Mouse (Mus musculus) urinary bladder, postnatal 14 days (tissue): ENCODE measurements around the gene Adcy6.

Source experiments
- DNase-seq: peaks from one replicate; pipeline ENCODE4 v3.0.0; 2021; ENCODE audit warnings: low spot score

The Adcy6 gene

DNA sequence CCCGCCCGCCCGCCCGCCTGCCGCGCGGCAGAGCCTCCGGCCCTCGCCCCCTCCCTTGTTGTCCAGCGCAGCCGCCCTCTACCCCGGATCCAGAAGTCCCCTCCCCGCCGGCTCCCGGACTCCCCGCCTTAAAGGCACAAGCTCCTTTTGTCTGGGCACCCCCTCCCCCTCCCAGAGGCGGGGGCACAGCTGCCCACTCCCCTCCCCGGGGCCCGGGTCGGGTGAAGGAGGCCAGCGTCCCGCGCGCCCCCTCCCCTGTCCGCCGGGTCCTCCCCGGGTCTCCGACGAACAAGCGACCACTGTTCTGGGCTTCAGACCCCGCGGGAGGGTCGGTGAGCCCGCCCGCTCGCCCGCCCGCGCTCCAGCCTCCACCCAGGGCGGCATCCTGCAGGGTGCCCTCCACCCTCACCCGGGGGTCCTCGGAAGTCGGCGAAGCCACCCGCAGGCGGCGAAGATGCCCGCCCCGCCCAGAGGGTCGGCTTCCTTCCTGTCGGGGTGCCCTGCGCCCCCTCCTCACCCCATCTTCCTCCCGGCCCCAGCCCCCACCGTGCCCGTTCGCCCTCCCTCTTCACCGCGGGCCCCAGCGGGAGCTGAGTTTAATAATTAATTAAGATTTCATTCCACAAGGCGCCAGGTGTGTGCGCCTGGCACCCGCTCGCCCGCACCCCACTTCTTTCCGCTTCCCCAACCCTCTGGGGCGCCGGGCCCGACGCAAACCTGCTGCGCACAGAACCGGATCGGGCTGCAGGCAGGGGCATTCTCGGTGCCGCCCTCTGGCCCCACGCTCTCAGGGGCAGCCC, at the start of gene Adcy6:
TSS of gene Adcy6 (minus strand) at position 746 of the 800 bp plus-strand sequence.
- peak; percentile 81 for DNase-seq

DNA sequence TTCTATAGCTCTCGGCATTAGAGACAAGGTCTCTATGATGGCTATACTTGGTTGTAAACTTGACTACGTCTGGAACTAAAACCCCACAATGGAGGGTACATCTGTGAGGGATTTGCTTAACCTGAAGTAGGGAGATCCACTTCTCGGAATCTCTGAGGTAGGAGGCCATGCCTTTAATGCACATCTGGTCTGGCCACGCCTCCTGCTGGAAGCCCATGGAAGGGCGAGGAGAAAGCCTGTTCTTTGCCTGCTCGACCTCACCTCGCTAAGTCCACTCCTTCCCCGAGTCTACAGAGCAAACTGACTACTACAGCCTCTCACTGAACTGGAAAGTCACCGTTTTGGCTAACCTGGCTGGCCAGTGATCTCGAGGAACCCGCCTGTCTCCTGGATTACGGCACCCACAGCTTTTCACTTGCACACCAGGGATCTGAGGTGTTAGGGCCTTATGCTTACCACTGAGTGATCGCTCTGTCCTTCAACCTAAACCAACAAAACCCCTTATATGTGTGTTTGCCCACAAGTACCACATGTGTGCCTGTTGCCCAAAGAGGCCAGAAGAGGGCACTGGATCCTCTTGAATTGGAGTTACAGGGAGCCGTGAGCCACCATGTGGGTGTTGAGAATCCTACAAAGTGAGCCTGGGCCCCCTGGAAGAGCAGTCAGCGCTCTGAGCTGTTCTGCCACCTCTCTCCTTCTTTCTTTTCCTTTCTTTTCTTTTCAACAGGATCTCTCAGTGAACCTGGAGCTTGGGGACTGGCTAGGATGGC, 47.3 kb upstream of the Adcy6 start:
- no peak for DNase-seq

DNA sequence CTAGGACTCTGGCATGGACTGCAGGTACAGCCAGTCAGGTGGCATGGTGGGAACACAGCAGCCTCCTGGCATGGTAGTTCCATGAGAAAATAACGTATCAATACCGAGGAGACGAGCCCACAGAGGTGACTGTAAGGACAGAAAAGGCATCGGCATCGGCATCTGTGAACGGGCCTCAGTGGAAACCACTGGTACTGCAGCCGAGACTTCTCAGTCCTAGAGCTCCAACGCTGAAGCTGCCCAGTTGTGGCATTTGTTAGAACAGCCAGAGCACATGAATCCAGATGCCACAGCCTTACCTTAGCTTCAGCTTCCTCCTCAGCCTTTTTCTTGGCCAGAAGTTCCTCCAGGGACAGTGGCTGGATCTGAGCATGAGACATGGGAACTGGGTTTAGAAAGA, 42.3 kb upstream of the Adcy6 start:
- no peak for DNase-seq

DNA sequence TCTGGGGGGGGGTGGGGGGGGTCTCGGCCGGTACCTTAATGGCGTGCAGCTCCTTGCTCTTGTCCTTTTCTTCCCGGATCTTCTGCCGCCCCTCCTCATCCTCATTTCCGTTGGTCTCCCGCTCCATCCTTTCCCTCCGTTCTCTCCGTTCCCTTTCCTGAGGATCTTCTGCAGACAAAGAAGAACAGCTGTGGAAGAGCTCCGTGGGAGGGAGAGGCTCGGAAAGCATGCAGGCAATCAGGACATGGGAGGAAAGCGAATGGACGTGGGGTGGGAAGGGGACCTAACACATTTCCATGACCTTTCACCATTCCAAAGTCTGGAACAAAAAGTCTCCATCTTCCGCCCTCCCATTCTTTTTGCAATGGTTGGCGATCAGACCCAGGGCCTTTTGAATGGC, 41.6 kb upstream of the Adcy6 start:
- DNase-seq = no peak

DNA sequence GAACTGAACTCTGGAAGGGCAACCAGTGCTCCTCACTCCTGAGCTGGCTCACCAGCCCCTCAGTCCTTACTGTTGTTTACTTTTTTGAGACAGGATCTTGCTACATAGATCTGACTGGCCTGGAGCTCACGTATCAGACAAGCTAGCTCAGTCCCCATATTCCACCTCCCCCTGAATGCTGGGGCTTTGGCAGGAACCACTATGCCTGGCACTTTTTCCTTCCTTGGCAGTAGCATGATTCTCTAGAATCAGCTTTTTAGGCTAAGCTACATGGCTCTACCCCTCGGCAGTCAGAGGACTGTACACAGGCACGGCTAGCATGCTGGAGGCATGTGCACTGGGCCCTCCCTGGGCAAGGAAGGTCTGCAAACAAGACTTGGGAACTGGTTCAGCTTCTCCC, 38.2 kb upstream of the Adcy6 start:
- DNase-seq = no peak

DNA sequence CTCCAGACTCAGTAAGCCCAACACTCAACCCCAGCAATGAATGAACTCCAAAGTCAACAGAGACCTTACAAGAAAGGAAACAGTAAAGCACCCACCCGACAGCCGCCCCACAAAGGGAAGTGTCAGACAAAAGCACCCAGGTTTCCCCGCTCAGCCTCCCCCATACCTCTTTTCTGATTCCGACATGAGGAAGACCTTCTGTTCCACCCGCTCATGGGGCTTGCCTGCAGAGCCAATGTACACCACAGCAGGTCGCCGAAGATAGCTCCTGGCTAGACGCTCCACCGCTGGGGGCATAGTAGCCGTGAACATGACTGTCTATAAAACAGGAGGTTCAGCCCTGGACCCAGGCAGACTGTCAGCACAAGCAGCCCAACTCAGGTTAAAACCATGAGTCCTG, 37.4 kb upstream of the Adcy6 start:
- DNase-seq = no peak

DNA sequence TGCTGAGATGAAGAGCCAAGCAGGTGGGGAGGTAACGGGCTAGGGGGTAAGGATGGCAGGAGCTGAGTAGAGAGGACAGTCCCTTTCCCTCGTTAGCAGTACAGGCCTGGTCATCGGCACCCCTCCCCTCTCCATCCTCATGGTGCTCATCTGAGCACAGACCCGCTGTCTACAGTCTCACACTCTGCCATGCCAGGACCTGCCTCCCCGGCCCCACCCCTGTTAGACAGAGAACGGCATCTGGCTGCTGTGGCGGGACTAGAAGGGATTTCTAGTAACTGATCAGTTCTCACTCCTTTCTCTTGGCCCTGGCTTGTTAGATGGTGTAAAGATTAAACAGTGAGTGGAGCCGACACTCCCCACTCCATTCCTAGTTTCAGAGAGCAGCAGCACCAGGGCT, 36.9 kb upstream of the Adcy6 start:
- no peak for DNase-seq

DNA sequence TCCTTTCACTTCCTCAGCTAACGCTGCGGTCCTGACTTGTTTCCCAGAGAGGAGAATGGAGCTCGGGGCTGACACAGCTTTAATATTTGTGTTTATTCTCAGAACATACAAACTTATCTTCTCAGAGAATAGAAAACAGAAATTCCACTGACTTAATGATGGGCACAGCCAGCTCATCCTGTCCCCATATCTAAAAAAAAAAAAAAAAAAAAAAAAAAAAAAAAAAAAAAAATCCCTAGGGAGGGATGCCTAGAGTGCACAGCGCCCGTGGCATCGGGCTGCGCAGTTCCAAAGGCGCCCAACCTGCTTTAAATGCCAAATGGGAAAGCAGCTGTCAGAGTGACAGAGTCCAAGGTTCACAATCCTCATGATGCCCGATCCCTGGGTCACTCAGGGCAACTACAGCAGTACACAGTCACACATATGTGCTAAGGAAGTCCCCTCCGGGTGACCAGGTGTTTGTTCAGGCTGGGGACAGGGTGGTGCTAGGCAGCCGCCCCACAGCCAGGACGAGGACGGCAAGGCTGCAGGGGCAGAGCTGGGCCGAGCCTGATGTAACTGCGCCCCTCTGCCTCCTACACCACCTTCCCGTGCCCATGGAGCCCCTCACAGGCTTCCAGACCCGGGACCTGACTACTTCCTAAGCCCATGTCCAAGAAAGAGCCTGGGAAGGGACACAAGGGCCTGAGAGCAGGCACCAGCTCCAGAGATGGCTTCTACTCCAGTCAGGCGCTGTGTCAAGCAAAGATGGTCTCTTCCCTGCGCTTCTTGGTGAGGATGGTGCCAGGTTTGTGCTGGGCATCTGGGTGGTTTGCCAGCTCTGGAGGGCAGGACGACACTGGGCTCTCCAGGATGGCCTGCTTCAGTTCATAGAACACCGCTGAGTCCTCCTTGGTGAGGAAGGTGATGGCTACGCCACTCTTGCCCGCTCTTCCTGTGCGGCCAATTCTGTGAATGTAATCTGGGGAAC, 35.5 kb upstream of the Adcy6 start:
- DNase-seq = no peak

DNA sequence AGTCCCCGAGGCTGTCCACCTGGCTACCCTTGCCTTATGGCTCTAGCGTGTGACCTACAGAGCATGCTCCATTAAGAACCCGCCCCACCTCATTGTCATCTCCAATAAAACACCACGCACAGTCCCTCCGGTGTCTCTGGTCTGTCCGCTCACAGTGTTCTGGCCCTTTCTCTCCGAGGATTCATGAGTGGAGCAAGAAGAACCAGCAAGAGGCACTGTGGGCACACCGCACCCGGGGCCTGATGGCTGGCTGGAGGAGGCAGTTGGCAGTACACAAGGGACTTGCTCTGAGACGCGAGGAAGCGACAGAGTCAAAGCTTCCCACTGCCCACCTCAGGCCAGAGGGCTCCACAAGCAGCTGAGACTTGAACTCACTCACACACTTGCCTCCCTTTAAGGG, 34.5 kb upstream of the Adcy6 start:
- no peak for DNase-seq

DNA sequence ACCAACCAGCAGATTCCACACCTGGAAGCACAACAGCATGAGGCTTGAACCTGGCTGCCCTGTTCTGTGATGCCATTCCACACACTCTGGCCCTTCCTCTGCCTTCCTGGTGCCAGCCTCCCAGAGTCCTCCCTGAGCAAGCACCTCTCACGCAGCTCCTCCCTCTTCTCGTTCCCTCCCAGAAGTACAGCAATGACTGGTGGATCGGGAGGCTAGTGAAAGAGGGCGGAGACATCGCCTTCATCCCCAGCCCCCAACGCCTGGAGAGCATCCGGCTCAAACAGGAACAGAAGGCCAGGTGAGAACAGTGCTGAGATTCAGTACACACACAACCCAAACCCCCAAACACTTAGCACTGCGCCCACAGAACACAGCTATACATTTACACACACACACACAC, 30.3 kb upstream of the Adcy6 start:
- DNase-seq = no peak

DNA sequence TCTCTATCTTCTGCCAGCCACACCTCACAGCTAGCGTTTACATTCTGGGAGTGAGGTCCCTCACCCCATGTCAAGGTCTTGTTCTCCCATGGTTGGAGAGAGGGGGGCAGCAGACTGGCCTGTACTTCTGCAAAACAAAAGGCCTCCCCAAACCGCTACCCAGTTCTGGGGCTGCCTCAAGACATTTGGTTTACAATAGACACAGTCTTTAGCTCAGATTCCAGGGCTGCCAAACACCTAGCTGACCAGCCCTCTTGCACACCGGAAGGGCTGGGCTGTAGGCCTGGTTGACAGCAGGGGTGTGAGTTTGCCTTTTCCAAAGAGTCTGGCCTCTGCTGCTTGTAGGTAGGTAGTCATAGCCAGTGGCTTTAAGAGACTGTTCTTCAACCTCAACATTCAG, 27.3 kb upstream of the Adcy6 start:
- no peak for DNase-seq

DNA sequence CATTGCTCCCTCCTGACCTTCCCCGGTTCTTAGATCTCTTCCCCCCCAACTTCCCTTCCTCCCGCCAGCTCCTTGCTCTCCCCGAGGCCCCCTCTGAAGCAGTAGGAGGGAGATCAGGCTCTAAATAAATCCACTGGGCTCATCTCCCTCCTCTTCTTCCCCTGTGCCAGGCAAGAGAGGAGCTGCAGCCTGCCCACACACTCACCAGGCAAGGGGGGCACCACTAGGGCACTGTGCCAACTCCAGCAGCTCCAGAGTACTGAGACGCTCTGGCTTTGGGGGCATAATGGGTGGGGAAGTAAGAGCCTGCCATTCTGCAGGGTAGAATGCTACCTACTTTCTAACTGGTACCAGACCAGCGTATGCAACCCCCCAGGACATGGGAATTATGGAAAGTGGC, 26.6 kb upstream of the Adcy6 start:
- DNase-seq = no peak

DNA sequence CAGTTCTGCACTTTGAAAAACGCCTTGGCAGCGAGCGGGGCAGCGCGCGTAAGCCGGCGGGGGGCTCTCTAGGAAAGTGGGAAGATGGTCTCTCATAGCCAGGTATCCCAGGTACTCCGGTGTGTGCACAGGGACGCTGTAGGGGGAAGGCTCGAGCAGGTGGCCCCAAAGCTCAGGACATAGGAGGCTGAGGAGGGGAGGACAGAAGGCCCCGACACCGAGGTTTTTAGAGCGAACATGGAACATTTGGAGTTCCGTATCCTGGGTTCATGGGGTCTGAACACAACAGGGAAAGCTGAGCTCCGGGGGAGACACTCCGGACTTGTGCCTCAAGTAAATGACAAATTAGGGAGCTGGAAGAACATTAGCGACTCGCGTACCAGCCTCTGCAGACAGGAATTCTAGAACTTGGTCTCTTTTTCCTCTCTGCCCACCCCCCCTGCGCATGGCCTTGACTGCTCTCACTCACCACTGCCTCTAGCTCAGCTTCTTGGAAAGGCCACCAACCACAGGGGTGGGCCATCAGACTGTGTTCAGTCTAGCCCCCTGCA, 25.5 kb upstream of the Adcy6 start:
- DNase-seq = no peak

DNA sequence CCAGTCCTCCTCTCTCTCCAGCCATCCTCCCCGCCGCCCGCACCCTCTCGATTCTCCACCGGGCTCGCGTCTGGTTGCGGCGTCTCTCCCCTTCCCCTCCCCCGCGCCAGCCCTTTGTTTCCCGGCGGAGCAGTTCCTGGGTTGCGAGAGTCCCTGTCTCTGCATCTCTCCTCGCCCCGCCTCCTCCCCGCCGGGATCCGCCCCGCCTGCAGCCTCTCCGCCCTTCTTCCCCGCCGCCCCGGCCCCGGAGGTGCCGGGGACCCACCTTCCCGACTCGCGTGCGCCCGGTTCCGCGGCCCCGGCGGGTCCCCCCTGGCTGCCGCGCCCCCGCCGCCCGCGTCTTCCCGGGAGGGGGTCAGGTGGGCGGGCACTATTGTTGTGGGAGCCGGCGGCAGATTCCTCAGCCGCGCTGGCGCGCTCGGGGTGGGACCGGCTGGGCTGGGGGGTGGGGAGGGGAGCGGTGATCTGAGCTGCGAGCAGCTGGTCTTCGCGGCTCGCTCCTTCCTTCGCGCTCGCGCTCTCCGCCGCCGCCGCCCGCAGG, 24.7 kb upstream of the Adcy6 start:
- peak; percentile 87 for DNase-seq

DNA sequence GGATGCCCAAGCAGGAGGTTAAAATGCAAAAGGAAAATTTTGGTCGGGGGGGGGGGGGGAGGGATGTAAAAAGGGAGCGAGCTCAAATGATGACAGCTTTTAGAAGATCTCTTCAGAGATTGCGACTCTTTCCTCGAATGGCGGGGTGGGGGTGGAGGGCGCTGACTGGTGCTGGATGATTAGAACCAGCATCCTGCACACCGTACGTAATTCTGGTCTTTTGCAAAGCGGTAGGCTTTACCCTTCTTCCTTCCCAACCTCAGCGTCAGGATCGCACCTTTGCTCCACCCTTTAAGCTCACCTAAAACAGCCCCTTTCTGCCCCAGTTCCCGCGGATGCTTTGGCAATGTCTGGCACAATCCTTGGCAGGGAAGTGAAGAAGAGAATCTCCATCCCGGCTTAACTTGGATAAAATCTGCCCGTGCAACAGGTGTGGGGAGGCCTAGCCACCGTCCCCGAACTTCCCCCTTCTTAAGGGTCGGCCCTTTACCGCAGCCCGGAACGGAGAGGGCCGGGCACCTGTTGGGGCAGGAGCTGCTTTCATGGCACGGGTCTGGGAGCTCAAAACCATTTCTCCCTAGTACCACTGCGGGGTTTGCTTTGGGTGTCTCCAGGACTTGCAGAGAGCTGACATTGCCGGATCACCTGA, 24.1 kb upstream of the Adcy6 start:
- DNase-seq = no peak

DNA sequence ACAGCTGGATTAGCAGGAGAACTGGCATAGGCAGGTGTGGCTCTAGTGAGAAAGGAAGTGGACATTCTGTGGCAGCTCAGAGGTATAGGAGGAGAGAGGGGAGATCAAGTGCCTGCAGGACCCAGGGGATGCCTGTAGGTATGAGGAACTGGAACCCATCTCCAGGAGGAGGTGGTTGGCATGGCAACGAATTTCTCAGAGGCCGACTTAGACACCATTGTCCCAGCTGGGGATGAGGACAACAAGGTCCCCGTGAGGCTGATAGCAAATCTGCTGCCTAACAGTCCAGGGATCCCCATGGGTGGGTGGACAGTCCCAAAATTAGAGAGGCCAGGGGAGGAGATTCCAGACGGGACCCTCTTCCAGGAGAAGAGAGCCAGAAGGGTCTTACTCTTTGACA, 23.0 kb upstream of the Adcy6 start:
- DNase-seq = no peak

DNA sequence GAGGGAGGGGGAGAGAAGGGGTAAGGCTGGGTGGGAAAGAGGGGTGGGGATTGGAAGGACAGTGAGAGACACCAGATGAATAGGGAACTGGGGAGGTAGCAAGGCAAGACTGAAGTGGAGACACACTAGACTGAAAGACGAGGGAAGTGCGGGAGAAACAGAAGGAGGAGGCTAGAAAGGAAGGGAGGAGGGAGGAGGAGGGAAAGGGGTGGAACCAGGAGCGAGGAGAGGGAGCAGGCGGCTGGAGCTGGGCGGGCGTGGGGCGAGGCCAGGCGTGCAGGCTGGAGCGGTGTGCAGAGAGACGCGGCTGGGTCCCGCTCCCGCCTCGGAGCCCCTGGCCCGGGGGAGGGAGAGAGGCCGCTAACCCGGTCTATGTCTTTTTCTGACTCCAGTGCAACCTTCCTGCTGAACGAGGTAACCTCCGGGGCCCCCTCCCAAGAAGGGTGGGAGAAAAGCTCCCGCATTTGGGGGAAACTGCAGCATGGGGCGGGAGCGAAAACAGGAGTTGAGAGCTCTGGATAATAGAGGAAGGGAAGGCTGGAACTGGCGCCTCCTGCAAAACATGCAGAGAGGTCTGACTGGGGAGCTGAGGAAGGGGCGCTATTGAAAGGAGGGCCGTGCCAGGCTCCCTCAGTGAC, 22.4 kb upstream of the Adcy6 start:
- peak; percentile 83 for DNase-seq

DNA sequence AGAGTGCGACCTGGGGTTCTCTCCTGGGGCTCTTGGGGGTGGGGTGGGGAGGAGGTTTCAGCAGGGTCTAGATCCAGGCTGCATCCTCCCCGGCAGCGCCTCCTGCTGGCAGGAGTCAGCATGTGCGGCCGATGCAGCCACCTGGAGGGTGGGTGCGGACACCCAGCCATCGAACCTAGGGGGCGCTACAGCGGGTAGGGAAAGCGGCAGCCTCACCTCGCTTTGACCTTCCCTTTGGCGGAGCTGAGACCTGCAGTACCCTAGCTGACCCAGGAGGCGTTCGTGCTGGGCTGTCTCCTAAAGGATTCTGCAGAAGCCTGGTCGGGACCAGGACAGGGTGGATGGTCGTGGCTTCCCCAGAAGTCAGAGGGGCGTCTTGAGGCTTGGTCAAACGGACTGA, 21.6 kb upstream of the Adcy6 start:
- DNase-seq = peak; percentile 80

DNA sequence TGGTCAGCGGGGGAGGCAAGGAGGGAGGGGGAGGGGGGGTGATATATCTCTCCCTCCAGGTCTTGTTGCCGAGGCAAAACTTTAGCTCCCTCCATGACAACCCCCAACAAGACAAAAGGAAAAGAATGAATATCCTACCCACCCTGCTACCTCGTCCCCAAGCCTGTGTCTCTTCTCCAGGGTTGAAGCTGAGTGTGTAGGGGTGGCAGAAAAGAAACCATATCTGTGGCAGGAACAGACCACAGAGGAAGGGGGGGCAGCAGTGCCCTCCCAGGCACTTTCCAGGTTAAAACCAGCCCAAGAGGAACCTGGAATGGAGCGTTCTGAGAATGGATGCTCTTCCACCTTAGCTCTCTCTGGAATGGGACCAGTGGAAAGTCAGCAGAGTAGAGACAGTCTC, 20.7 kb upstream of the Adcy6 start, which contains the start of gene Cacnb3:
TSS of gene Cacnb3 (plus strand) at position 301 of the 400 bp plus-strand sequence.
- no peak for DNase-seq

DNA sequence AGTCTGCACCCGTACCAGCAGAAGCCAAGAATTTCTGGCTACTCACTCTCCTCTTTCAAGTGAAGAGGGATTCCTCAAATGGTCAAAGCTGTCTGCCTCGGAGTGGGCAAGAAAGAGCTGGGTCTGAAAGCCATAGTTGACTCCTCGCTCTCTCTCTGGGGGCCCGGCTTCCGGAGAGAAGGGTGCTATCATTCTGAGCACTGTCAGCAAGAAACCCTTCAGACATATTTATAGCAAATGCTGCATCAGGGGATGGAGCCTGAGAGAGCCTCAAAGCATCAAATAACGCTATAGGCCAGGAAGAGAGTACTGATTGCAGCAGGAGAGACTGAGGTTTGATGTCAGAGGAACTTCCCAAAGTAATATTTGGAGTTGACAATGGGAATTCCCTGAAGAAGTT, 19.6 kb upstream of the Adcy6 start:
- DNase-seq = no peak
